Mouse (Mus musculus): ENCODE results near the gene Wdfy2. TPM values are rescaled to one million over a fixed set of nuclear protein-coding genes. Genes with fewer than 3 reads are reported as not detected.
"Not testable (repeated sequence)": the region's sequence is repeated elsewhere in the genome, so short reads cannot be mapped to it uniquely, and the experiment has no call there.

Wdfy2 gene
- total RNA-seq, 2 experiments from 2014 or later = 5.9 TPM

DNA sequence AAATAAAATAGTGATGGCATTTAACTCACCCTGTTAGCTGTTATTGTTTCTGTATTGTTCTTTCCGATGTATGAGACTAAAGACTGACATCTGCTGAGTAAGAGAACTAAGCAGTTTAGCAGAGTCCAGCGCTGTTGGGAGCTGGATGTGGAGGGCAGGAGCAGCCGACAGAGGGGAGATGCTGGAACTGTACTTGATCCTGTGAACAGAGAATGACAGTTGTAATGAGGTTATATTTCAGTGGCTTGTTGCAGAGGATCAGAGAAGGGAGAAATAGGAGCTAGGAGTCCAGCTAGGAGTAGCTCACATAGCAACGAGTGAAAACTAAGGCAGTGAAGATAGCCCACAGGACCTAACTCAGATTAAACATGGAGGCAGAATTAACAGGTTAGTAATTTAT lies 36.3 kb downstream of the Wdfy2 start:
- DNase-seq = no peak
- intact Hi-C loops (cut with DNase I) = no loop called here

DNA sequence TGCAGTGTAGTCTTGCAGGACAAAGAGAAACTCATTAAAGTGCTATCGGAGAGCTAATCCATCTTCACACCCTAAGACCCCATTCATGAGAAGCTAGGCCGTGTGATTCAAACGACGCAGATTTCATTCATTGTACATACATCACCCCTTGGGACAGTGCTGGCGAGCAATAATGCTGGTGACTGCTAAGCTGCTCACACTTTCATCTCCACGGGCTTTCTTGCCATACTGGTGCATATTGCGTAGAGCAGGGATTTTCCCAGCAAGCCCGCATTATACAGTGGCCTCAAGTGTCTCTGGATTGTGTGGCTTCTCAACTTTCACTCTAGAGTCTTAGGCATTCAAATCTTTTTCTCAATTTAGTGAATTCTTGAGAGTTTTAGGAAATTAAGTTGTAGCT lies 36.9 kb downstream of the Wdfy2 start:
- intact Hi-C loops (cut with DNase I) = no loop called here
- DNase-seq = no peak

DNA sequence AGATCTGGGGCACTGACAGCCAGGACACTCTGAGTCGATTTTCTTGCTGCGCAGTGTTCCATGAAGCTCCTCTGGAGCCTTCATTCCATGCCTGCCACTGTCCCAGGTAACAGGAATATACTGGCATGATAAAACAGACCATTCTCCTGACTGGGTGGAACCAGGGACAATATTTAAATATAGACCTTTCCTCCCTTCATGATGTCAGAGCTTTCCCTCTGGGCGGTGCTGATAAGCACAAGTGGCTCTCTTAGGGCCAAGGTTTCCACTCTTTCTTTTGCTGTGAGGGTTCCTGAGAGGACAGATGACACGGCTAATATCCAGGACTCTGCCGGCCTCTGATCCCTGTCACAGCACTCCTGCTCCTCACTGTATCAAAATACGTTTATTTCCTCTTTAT lies 40.6 kb downstream of the Wdfy2 start:
- DNase-seq = no peak
- intact Hi-C loops (cut with DNase I) = no loop called here

DNA sequence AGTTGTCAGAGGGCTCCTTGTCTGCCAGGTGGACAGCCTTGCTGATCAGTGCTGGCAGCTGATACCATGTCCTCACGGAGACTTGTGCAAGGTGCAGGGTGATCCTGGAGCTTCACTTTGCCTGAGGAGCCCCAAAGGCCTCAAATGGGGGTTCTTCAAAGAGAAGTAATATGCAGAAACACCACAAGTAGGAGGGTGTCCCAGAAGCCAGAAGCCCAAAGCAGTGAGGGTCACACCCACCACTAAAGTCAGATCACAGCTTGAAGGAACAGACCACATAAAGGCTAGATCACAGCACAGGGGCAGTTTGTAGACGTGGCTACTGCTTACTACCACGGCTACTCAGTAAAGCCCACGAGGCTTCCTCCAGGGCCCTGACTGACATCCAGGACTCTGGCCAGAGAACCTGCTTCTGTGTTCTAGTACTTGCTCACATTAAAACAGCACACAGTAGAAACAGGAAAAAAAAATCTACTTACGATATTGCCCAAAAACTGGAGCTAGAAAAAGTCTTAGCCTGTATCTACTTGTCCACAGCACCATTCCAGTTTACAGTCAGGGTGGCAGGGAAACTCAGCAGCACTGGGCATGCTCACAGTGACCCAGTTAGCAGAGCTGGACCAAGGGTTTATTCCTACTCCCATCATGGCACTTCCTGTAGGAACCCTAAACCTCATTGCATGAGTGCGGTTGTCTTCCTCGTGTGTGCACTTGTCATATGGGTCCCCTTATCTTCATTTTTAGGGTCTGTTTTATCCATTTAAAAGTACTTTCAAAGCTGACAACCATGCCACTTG lies 41.4 kb downstream of the Wdfy2 start:
- DNase-seq = no peak
- intact Hi-C loops (cut with DNase I) = no loop called here

DNA sequence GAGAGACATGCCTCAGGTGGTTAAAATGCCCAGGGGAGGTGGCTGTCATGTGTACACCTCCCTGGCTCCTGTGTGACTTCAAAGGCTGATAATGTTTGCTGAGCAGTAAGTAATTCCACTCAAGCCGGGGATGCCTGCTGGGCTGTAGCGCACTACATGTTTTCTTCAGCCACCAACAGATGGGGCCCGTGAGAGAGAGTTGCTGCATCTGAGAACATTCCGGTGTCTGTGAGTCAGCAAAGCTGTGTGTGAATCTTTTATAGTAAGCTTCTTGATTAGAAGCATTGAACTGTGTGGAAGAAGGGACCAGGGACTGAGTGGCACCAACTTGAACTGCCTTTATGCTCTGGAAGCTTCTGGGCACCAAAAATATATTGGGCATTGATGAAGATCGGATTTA lies 42.0 kb downstream of the Wdfy2 start:
- peak; percentile 63 to 79 for DNase-seq
- intact Hi-C loops (cut with DNase I) = no loop called here

GRCm38 (mm10) chr14:62880084-62880851 lies 42.8 kb downstream of the Wdfy2 start:
- intact Hi-C loops (cut with DNase I) = loop anchor here (5.0 kb wide), 2 partner anchors 38 to 57 kb away; no protein-coding TSS in a partner anchor
- DNase-seq = peak in 1 of 2 experiments; percentile 41

GRCm38 (mm10) chr14:62882061-62882614 lies 44.7 kb downstream of the Wdfy2 start:
- intact Hi-C loops (cut with DNase I) = loop anchor here (5.0 kb wide), 2 partner anchors 40 to 55 kb away; no protein-coding TSS in a partner anchor
- DNase-seq = no peak

DNA sequence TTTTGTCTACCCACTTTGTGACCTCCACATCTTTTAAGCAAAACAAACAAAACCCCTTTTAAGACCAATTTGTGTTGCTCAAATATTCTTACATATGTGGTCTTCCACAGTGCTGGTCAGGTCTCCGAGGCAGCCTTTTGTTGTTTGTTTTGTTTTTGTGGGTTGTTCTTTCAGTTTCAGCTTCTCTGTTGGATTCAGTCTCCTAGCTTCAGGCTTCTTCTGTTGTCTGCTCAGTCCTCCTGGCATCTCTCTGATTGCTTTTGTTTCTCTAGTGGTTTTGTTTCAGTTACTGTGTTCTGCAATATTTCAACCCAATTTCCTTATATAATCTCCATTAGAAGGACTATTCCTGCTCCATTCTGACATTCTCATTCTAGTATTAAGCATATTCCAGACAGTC lies 46.1 kb downstream of the Wdfy2 start:
- DNase-seq = no peak
- intact Hi-C loops (cut with DNase I) = loop anchor here (5.0 kb wide), 2 partner anchors 41 to 54 kb away; no protein-coding TSS in a partner anchor

- intact Hi-C loops (cut with DNase I) = loop anchor here (5.0 kb wide), 2 partner anchors 42 to 53 kb away; no protein-coding TSS in a partner anchor
- no peak for DNase-seq
Measured at GRCm38 (mm10) chr14:62884171-62884570, 46.7 kb downstream of the Wdfy2 start.

DNA sequence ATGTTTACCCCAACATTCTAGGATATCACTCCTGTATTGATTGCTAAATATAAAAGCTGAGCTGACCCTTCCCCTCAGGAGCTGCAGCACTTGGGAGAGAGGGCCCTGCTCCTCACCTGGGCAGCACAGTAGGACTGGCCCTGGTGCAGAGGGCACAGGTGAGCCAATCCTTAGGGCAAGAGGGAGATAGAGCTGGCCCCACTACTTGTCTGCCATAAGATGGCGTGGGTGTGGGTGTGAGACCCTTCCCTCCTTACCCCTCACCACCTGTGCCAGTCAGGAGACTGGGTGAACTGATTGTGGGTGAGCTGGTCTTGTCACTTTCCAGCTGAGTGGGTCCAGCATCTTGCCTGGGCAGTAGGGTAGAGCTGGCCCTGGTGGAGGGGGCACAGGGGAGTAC lies 47.2 kb downstream of the Wdfy2 start:
- intact Hi-C loops (cut with DNase I) = loop anchor here (5.0 kb wide), 3 partner anchors 42 to 53 kb away; no protein-coding TSS in a partner anchor
- no peak for DNase-seq

DNA sequence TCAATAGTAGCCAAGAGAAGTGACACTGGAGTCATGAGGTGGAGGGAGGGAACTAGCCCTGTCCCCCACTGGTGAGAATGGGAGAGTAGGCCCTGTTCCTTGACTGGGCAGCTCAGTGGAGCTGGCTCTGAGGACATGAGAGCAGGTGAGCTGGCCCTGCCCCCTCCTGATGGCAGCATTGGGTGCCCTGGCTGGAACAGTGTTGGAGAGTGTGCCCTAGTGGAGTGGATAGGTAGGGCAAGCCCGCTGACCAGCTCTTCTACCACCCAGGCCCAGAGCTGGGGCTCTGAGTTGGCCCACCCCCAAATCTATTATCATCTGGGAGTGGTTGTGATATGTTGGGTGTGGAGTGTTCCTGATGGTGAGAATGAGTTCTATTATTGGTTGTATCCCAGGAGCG lies 47.7 kb downstream of the Wdfy2 start:
- no peak for DNase-seq
- intact Hi-C loops (cut with DNase I) = loop anchor here (5.0 kb wide), 1 partner anchor 42 kb away; no protein-coding TSS in a partner anchor

- intact Hi-C loops (cut with DNase I) = no loop called here
- no peak for DNase-seq
Measured at GRCm38 (mm10) chr14:62891401-62891800, 53.9 kb downstream of the Wdfy2 start.

DNA sequence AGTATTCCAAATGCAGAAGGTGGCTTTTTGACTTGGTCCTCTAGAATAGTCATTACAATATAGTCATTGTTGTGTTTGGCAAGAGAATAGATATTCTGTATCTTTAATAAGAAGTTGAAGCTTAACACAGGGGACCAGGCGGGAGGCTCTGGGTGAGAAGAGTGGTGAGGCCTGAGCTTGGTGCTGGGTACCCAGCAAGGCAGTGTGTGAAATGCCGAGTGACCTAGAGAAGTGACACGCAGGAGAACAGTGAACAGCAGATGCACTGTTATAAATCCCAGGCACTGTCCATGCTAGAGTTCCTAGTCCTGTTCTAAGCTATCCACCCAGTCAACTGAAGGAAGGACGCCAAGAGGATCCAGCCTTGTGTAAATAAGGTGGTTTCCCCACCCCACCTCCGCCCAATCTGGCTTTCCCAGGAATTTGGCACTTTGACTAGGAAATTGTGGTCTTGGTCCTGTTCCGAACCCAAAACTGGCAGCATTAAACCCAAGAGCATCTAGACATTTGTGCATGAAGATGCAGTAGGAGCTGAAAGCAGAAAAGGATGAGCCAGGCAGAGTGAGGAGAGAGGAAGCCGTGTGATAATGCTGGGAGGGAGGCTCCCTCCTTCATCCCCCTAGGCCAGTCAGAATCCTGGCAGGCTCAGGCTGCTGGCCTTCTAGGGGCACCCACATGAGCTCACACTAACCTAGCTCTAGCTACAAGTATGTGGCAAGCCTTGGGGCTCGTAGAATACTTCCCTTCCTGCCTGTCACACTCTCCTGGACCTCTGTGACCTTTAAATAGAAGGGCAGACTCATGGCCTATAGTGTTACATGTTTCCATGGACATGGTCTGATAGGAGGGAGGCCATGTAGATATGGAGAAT lies 55.5 kb downstream of the Wdfy2 start:
- intact Hi-C loops (cut with DNase I) = no loop called here
- DNase-seq = peak in 1 of 2 experiments; percentile 35

DNA sequence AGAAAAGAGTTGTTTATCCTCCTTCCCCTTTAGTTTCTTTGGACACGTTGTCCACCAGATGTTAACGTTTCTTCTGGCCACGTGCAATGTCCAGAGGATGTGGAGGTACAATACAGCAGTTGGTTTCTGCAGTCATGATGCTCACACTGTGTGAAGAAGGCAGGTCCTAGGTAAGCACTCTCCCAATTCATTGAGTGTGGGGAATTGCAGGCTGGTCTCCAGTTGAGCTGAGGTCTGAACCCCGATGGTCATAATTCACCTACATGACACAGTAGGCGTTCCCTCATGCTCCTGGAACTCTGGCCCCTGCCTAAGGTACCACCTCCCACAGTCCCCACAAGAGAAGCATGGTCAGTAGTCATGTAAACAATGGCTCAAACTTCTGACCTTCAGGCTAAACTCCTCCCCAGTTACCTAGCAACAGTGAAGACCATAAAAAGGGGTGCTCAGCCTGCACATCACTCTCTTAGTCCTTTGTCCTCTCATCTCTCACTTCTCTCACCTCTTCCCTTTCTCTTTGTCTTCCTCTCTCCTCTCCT lies 56.2 kb downstream of the Wdfy2 start:
- DNase-seq; intact Hi-C loops (cut with DNase I): not testable (repeated sequence)

DNA sequence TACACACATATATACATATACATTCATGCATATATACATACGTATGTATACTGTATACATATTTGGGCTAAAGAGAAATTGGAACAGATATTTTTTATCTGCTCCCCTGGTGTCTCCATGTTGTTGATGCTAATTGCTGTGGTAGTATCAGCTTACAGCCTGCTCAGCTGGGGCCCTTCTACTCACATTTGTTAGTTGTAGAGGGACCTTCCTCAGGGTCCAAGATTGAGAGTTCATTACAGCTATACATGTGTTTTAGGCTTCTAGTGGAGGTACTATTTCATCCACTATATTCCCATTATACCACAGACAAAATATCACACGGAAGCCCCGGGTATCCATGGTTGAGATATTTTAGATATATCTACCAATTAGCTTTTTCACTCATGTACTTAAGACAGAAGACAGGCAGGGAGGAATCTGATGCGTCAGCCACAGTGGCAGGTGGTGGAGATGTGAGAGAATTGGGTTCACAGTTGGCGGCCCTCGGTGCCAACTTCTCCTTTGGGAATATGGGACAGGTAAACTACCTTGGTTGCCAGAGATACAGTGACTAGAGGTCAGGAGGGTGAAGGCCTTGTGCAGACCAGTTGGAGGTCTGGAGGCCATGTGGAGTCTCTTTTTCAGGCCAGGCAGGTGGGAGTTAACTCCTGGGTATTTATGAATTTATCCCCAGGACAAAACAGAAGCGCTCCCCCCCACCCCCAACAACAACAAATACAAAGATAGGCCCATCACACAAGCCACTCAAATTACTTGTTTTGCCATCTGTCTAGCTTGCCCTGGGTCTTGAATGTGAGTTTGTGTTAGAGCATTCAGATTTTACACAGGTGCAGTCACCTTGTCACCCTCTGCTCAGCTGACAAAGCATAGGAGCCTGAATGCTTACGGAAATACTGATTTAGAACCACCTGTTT lies 57.7 kb downstream of the Wdfy2 start:
- intact Hi-C loops (cut with DNase I) = no loop called here

GRCm38 (mm10) chr14:62898061-62898460 lies 60.6 kb downstream of the Wdfy2 start:
- DNase-seq = no peak
- intact Hi-C loops (cut with DNase I) = no loop called here

More for the DNA sequence above, 57.7 kb downstream of the Wdfy2 start:
- DNase-seq = no peak

DNA sequence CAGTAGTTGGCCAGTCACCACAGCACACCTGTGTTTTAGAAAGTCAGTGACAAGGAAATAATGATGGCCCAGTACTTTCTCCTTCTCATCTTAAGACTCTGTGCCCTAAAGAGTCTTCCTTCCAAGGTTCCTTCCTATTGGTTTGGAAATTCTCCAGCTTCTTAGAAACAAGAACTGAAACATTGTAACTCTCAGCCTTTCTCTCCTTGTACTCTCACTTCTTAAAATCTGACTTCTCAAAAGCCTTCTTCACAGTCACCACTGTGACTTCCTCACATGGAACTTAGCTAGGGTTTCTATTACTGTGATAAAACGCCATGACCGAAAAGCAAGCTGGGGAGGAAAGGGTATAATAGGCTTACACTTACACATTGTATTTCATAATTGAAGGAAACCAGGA lies 70.4 kb downstream of the Wdfy2 start:
- intact Hi-C loops (cut with DNase I) = no loop called here
- no peak for DNase-seq

DNA sequence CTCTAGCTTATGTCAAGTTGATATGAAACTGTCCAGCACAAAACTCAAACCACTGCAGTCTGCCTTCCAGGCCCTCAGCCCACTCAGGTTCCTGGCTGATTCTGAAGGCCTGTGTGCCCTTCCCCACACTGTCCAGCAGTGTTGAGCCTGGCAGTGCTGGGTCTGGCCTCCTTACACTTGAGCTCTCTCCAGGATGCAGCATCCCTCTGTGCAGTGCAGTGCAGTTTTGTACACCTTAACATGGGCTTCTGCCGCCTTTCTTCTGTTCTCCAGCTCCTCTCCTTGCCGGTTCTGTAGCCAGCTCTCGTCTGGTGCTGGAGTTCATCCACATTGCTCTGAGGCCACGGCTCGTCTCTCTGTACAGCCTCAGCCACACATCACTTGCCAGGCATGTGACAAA lies 71.1 kb downstream of the Wdfy2 start:
- intact Hi-C loops (cut with DNase I) = no loop called here

GRCm38 (mm10) chr14:62910859-62911258 lies 73.4 kb downstream of the Wdfy2 start:
- DNase-seq = no peak
- intact Hi-C loops (cut with DNase I) = no loop called here

More for the DNA sequence above, 71.1 kb downstream of the Wdfy2 start:
- no peak for DNase-seq

Data from gastrocnemius, postnatal 36 days (tissue).